8 mouse cellular contexts compared by ENCODE assay signal in genomic region chr11:20248277-20248676, GRCm38 (mm10). TPM values are rescaled to one million over a fixed set of nuclear protein-coding genes. Genes with fewer than 3 reads are reported as not detected.
DNase-seq lines count a peak whose midpoint lies in the region; ATAC-seq and TF ChIP-seq lines count a peak whose summit lies in the region.

No protein-coding gene starts in this region.

- no peak for TF ChIP-seq CTCF in C2C12 (IDR thresholded peaks at IDR 0.05; ENCODE audit: control insufficient read depth, insufficient read depth, insufficient read length)
- TF ChIP-seq CTCF in E14TG2a.4 (conservative IDR thresholded peaks at IDR 0.05; ENCODE audit: low read length), result no peak

- H3K4me2 ChIP-seq in forebrain, embryonic 14.5 days (ENCODE audit: low read length), result peak overlapping the region; percentile 91
- H3K4me2 ChIP-seq in limb, embryonic 15.5 days, result peak overlapping the region; percentile 80
- H3K4me2 ChIP-seq in neural tube, embryonic 15.5 days, result peak overlapping the region; percentile 92

- 7% methylated on average over 4 of the region's 4 CpGs for WGBS in forebrain, embryonic 14.5 days
- WGBS in limb, embryonic 15.5 days, result 9% methylated on average over 4 of the region's 4 CpGs
- 19% methylated on average over 4 of the region's 4 CpGs for WGBS in neural tube, embryonic 15.5 days

- peaks cover 35% of the 10 kb centered on the region for H3K79me3 ChIP-seq in C2C12 (ENCODE audit: low read depth)

- H3K79me2 ChIP-seq in C2C12 (ENCODE audit: control insufficient read depth, insufficient read depth), result peaks cover 59% of the 10 kb centered on the region

- peaks cover 67% of the 10 kb centered on the region for H3K4me1 ChIP-seq in E14TG2a.4 (replicated peaks; ENCODE audit: low read depth, low read length)
- H3K4me1 ChIP-seq in forebrain, embryonic 14.5 days (ENCODE audit: control insufficient read depth, insufficient read depth, low read length), result peaks cover 15% of the 10 kb centered on the region
- H3K4me1 ChIP-seq in limb, embryonic 15.5 days, result peaks cover 32% of the 10 kb centered on the region
- peaks cover 44% of the 10 kb centered on the region for H3K4me1 ChIP-seq in neural tube, embryonic 15.5 days

- peak overlapping the region; percentile 94 for H3K9ac ChIP-seq in forebrain, embryonic 14.5 days (ENCODE audit: low read length)
- H3K9ac ChIP-seq in limb, embryonic 15.5 days, result peak overlapping the region; percentile 89; the same call in 1 of the 2 replicates
- peak overlapping the region; percentile 88; the same call in 1 of the 2 replicates for H3K9ac ChIP-seq in neural tube, embryonic 15.5 days (replicated peaks)

- no peak for ATAC-seq in forebrain, embryonic 14.5 days
- no peak for ATAC-seq in limb, embryonic 15.5 days (ENCODE audit: insufficient number of reproducible peaks, low FRiP score, low TSS enrichment, low read depth)
- no peak for ATAC-seq in neural tube, embryonic 15.5 days (ENCODE audit: low FRiP score)

- peak overlapping the region; percentile 82 for H3K4me3 ChIP-seq in C2C12 (ENCODE audit: insufficient read depth, poor library complexity, severe bottlenecking)
- H3K4me3 ChIP-seq in E14TG2a.4 (replicated peaks; ENCODE audit: low read length), result peak overlapping the region; percentile 98
- H3K4me3 ChIP-seq in forebrain, embryonic 14.5 days (ENCODE audit: low read depth, low read length), result peak overlapping the region; percentile 94
- H3K4me3 ChIP-seq in limb, embryonic 15.5 days, result peak overlapping the region; percentile 90
- H3K4me3 ChIP-seq in neural tube, embryonic 15.5 days (replicated peaks), result peak overlapping the region; percentile 90

- DNase-seq in forebrain, embryonic 14.5 days (ENCODE audit: low spot score), result no peak
- no peak for DNase-seq in cerebellum, postnatal 25 days
- no peak for DNase-seq in cerebellum, postnatal 4 days (ENCODE audit: low spot score in 2 of 2)
- no peak for DNase-seq in kidney, postnatal 4 days

- no peaks in the 10 kb centered on the region for H3K9me3 ChIP-seq in E14TG2a.4 (ENCODE audit: low read length)
- no peaks in the 10 kb centered on the region for H3K9me3 ChIP-seq in forebrain, embryonic 14.5 days (replicated peaks; ENCODE audit: control insufficient read depth, low read length)
- no peaks in the 10 kb centered on the region for H3K9me3 ChIP-seq in limb, embryonic 15.5 days
- H3K9me3 ChIP-seq in neural tube, embryonic 15.5 days (replicated peaks), result no peaks in the 10 kb centered on the region

- H3K27ac ChIP-seq in forebrain, embryonic 14.5 days (ENCODE audit: low read depth, low read length), result peak overlapping the region; percentile 82; the same call in 1 of the 2 replicates
- H3K27ac ChIP-seq in limb, embryonic 15.5 days, result peak overlapping the region; percentile 91; the same call in 1 of the 2 replicates
- H3K27ac ChIP-seq in neural tube, embryonic 15.5 days (replicated peaks), result peak overlapping the region; percentile 94; the same call in 1 of the 2 replicates

- H3K36me3 ChIP-seq in C2C12 (ENCODE audit: control insufficient read depth, insufficient read depth) (peaks cover 18% of the 10 kb centered on the region), E14TG2a.4 (ENCODE audit: insufficient read depth, low read length) (peaks cover 38% of the 10 kb centered on the region)
- peaks cover 17% of the 10 kb centered on the region; the same call in 1 of the 2 replicates for H3K36me3 ChIP-seq in forebrain, embryonic 14.5 days (ENCODE audit: control insufficient read depth, insufficient read depth, low read length)
- no peaks in the 10 kb centered on the region for H3K36me3 ChIP-seq in limb, embryonic 15.5 days
- H3K36me3 ChIP-seq in neural tube, embryonic 15.5 days, result no peaks in the 10 kb centered on the region

- H3ac ChIP-seq in C2C12 (ENCODE audit: control insufficient read depth, insufficient read length, low read depth), result peak overlapping the region; percentile 19

- H3K27me3 ChIP-seq in C2C12 (ENCODE audit: control insufficient read depth, insufficient read depth, insufficient read length), result no peaks in the 10 kb centered on the region
- H3K27me3 ChIP-seq in E14TG2a.4 (ENCODE audit: insufficient read depth, low read length), result no peaks in the 10 kb centered on the region
- H3K27me3 ChIP-seq in forebrain, embryonic 14.5 days (replicated peaks; ENCODE audit: control insufficient read depth, insufficient read depth, low read length), result no peaks in the 10 kb centered on the region
- H3K27me3 ChIP-seq in limb, embryonic 15.5 days, result no peaks in the 10 kb centered on the region
- H3K27me3 ChIP-seq in neural tube, embryonic 15.5 days (replicated peaks), result no peaks in the 10 kb centered on the region

TF ChIP-seq in C2C12, 6 proteins besides CTCF, POLR2A, EP300 and RAD21:
- no peak for TF ChIP-seq FOSL1 (IDR thresholded peaks at IDR 0.05; ENCODE audit: insufficient read depth, low read length, poor library complexity, severe bottlenecking)
- TF ChIP-seq MYOG (IDR thresholded peaks at IDR 0.05; ENCODE audit: control insufficient read depth, extremely low read depth, insufficient read length), result no peak
- TF ChIP-seq MAX (IDR thresholded peaks at IDR 0.05), result no peak
- no peak for TF ChIP-seq MYOD1 (IDR thresholded peaks at IDR 0.05; ENCODE audit: control insufficient read depth, insufficient read length, low read depth)
- no peak for TF ChIP-seq USF1 (IDR thresholded peaks at IDR 0.05; ENCODE audit: low read depth)
- TF ChIP-seq CEBPB (IDR thresholded peaks at IDR 0.05; ENCODE audit: low read depth), result no peak

RNA-seq across cellular contexts. Expression of gene Cep68, which starts 1.0 kb away (rescaled TPM):
- 11.0 TPM for polyA plus RNA-seq in C2C12 (2012; fragmentation: generic; extraction: Trizol)
- polyA plus RNA-seq in forebrain, embryonic 14.5 days (2014; fragmentation: Nextera tagmentation; extraction: Ambion mirVana), result 24.9 and 27.9 TPM in 2 replicates
- polyA plus RNA-seq in limb, embryonic 15.5 days (2015; fragmentation: Nextera tagmentation; extraction: Ambion mirVana), result 27.2 and 27.3 TPM in 2 replicates
- polyA plus RNA-seq in neural tube, embryonic 15.5 days (2015; fragmentation: Nextera tagmentation; extraction: Ambion mirVana), result 26.5 and 29.1 TPM in 2 replicates

RNA-seq across cellular contexts. Expression of gene Rab1a, which starts 47.0 kb away (rescaled TPM):
- 96.8 TPM for polyA plus RNA-seq in C2C12 (2012; fragmentation: generic; extraction: Trizol)
- polyA plus RNA-seq in forebrain, embryonic 14.5 days (2014; fragmentation: Nextera tagmentation; extraction: Ambion mirVana), result 230 and 259 TPM in 2 replicates
- 289 and 309 TPM in 2 replicates for polyA plus RNA-seq in limb, embryonic 15.5 days (2015; fragmentation: Nextera tagmentation; extraction: Ambion mirVana)
- 311 and 322 TPM in 2 replicates for polyA plus RNA-seq in neural tube, embryonic 15.5 days (2015; fragmentation: Nextera tagmentation; extraction: Ambion mirVana)
